Mouse (Mus musculus): ENCODE measurements around the gene Cacnb4. TPM values are rescaled to one million over a fixed set of nuclear protein-coding genes. Genes with fewer than 3 reads are reported as not detected.

The Cacnb4 gene
- polyA plus RNA-seq, 1 experiment, result 0.68 TPM

DNA sequence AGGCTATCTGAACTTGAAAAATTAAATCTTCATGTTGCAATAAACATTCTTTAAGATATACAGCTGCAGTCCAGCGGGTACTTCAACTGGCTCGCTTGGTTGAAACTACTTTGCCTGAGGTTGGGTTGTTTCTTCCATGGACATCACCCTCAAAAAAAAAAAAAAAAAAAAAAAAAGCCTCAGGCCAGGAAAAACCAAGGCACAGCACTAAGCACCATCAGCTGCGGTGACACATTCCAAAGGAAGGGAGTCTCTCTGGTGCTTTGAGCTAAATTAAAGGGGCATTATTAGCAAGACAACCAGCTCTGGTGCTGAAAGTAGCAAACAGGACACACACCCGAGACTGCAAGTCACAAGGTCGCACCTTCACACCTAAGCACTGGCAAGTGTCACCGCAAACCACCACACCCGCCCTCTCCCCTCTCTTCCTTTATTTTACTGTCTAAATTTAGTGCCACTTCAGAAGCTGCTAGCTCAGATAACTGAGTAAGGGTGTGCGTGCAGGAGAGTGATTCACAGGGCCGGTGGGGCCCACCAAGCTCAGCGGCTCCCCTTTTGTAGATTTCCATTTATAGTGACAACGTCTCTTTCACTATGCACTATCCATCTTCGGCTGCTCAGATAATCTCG lies 105.2 kb downstream of the Cacnb4 start:
- Histone ChIP-seq H3K4me3 (ENCODE audit: control insufficient read depth, low read depth, low read length) (no peak overlapping the region), H3K4me1 (ENCODE audit: control insufficient read depth, insufficient read depth, low read length) (no peaks in the 10 kb centered on the region), H3K27me3 (ENCODE audit: control insufficient read depth, insufficient read depth, low read length) (no peaks in the 10 kb centered on the region), H3K36me3 (ENCODE audit: control insufficient read depth, insufficient read depth, low read length) (no peaks in the 10 kb centered on the region), H3K27ac (ENCODE audit: control insufficient read depth, insufficient read depth, low read depth, low read length) (no peak overlapping the region)
- no peak for TF ChIP-seq POLR2A (IDR thresholded peaks at IDR 0.05; ENCODE audit: control insufficient read depth, low read depth, low read length)
- no peak for TF ChIP-seq CTCF (IDR thresholded peaks at IDR 0.05; ENCODE audit: control insufficient read depth, insufficient read depth, insufficient replicate concordance, low read depth, low read length)

DNA sequence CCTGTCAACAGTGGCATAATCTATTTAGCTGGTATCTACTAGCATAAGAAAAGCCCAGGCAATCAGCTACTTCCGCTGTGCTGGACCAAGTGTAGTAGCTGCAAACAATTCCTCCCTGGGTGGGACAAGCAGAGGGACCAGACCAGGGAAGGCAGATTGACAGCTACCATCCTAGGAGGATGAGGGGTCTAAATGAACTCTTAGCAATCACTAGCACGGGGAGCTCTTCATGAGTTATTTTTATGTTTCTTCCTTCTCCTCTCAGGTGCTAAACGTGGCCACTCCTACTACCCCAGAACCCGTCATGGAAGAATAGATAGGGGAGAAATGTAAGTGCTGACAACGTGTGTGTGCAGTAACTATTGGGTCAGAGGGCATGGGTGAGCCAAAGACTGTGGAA lies 105.8 kb downstream of the Cacnb4 start:
- TF ChIP-seq CTCF (IDR thresholded peaks at IDR 0.05; ENCODE audit: control insufficient read depth, insufficient read depth, insufficient replicate concordance, low read depth, low read length) (no peak), POLR2A (IDR thresholded peaks at IDR 0.05; ENCODE audit: control insufficient read depth, low read depth, low read length) (no peak)
- H3K27me3 ChIP-seq (ENCODE audit: control insufficient read depth, insufficient read depth, low read length), result no peaks in the 10 kb centered on the region
- H3K4me1 ChIP-seq (ENCODE audit: control insufficient read depth, insufficient read depth, low read length), result no peaks in the 10 kb centered on the region
- no peak overlapping the region for H3K4me3 ChIP-seq (ENCODE audit: control insufficient read depth, low read depth, low read length)
- no peaks in the 10 kb centered on the region for H3K36me3 ChIP-seq (ENCODE audit: control insufficient read depth, insufficient read depth, low read length)
- H3K27ac ChIP-seq (ENCODE audit: control insufficient read depth, insufficient read depth, low read depth, low read length), result no peak overlapping the region

DNA sequence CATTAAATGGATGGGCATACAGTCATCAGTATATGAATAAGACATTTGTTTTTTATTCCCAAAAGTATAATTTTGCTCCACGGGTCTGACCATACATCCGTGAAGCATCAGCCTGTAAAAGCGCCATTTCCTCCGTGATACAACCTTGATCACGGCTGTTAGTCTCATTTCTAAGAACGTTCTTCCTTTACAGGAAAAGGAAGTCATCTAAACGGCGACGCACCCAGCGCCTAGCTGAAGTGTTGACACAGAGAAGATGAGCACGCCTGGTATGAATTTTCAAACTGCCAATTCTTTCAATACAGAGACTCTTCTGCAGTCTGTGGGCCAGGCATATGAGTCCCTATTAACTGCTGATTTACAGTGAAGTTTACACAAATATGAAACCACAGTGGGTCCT lies 106.5 kb downstream of the Cacnb4 start:
- Histone ChIP-seq H3K4me1 (ENCODE audit: control insufficient read depth, insufficient read depth, low read length) (no peaks in the 10 kb centered on the region), H3K4me3 (ENCODE audit: control insufficient read depth, low read depth, low read length) (no peak overlapping the region), H3K27ac (ENCODE audit: control insufficient read depth, insufficient read depth, low read depth, low read length) (no peak overlapping the region), H3K27me3 (ENCODE audit: control insufficient read depth, insufficient read depth, low read length) (no peaks in the 10 kb centered on the region), H3K36me3 (ENCODE audit: control insufficient read depth, insufficient read depth, low read length) (no peaks in the 10 kb centered on the region)
- TF ChIP-seq CTCF (IDR thresholded peaks at IDR 0.05; ENCODE audit: control insufficient read depth, insufficient read depth, insufficient replicate concordance, low read depth, low read length), result no peak
- TF ChIP-seq POLR2A (IDR thresholded peaks at IDR 0.05; ENCODE audit: control insufficient read depth, low read depth, low read length), result no peak

DNA sequence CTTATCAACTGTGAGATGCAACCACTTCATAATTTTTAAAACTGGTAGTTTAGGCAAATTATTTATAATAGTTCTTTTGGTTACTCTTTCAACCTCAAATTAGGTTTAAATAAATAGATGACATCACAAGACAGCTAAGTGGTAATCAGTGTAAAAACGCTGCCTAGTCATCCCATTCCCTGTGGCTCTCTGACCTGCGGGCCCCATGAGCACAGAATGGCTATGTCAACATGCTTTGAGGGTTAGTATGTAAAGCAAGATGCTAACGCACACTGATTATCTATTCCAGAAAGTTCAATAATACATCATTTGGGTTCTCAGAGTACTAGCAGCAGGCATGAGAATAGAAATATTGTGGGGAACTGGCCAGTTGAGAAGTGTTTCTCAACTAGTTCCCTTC lies 108.5 kb downstream of the Cacnb4 start:
- TF ChIP-seq POLR2A (IDR thresholded peaks at IDR 0.05; ENCODE audit: control insufficient read depth, low read depth, low read length) (no peak), CTCF (IDR thresholded peaks at IDR 0.05; ENCODE audit: control insufficient read depth, insufficient read depth, insufficient replicate concordance, low read depth, low read length) (no peak)
- Histone ChIP-seq H3K27me3 (ENCODE audit: control insufficient read depth, insufficient read depth, low read length) (no peaks in the 10 kb centered on the region), H3K4me3 (ENCODE audit: control insufficient read depth, low read depth, low read length) (no peak overlapping the region), H3K36me3 (ENCODE audit: control insufficient read depth, insufficient read depth, low read length) (no peaks in the 10 kb centered on the region), H3K27ac (ENCODE audit: control insufficient read depth, insufficient read depth, low read depth, low read length) (no peak overlapping the region), H3K4me1 (ENCODE audit: control insufficient read depth, insufficient read depth, low read length) (no peaks in the 10 kb centered on the region)

DNA sequence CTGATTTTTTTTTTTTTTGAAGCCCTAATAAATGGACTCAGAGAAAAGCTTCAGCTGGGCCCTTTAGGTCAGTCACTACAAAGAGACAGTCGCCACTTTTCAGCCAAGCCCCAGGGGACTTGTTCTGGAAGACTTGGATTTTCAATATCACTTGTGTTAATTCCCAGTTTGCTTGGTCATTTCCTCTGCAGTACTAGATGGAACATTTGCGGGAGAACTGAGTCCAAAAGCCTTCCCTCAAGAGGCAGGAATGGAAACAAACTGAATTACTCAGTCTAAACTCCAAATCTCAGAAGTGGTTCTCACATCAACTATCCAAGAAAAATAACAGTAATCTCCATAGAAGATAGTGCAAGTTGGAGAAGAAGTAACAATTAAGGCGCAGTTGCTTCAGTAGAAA lies 109.2 kb downstream of the Cacnb4 start:
- H3K4me1 ChIP-seq (ENCODE audit: control insufficient read depth, insufficient read depth, low read length), result no peaks in the 10 kb centered on the region
- no peak overlapping the region for H3K27ac ChIP-seq (ENCODE audit: control insufficient read depth, insufficient read depth, low read depth, low read length)
- H3K4me3 ChIP-seq (ENCODE audit: control insufficient read depth, low read depth, low read length), result no peak overlapping the region
- no peaks in the 10 kb centered on the region for H3K27me3 ChIP-seq (ENCODE audit: control insufficient read depth, insufficient read depth, low read length)
- no peak for TF ChIP-seq POLR2A (IDR thresholded peaks at IDR 0.05; ENCODE audit: control insufficient read depth, low read depth, low read length)
- no peaks in the 10 kb centered on the region for H3K36me3 ChIP-seq (ENCODE audit: control insufficient read depth, insufficient read depth, low read length)

DNA sequence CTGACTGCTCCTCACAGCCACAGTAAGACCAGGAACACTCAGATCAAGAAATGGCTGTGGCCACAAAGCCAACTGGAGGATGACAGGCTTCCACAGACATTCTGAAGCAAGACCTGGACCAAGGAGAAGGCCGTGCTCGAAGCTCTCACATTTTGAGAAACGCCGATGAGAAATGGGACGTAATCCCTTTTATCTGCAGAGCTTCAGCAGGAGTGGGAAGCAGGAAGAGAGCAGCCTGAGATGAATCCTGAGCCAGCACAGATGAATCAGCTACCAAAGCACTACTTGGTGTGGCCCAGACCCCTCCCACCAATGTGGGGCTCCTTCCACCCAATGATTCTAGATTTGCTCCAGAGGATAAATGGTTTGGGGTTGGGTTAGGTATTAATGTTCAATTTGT lies 113.4 kb downstream of the Cacnb4 start:
- Histone ChIP-seq H3K36me3 (ENCODE audit: control insufficient read depth, insufficient read depth, low read length) (no peaks in the 10 kb centered on the region), H3K4me1 (ENCODE audit: control insufficient read depth, insufficient read depth, low read length) (no peaks in the 10 kb centered on the region), H3K27ac (ENCODE audit: control insufficient read depth, insufficient read depth, low read depth, low read length) (no peak overlapping the region), H3K4me3 (ENCODE audit: control insufficient read depth, low read depth, low read length) (no peak overlapping the region), H3K27me3 (ENCODE audit: control insufficient read depth, insufficient read depth, low read length) (no peaks in the 10 kb centered on the region)
- TF ChIP-seq CTCF (IDR thresholded peaks at IDR 0.05; ENCODE audit: control insufficient read depth, insufficient read depth, insufficient replicate concordance, low read depth, low read length), result no peak
- no peak for TF ChIP-seq POLR2A (IDR thresholded peaks at IDR 0.05; ENCODE audit: control insufficient read depth, low read depth, low read length)

DNA sequence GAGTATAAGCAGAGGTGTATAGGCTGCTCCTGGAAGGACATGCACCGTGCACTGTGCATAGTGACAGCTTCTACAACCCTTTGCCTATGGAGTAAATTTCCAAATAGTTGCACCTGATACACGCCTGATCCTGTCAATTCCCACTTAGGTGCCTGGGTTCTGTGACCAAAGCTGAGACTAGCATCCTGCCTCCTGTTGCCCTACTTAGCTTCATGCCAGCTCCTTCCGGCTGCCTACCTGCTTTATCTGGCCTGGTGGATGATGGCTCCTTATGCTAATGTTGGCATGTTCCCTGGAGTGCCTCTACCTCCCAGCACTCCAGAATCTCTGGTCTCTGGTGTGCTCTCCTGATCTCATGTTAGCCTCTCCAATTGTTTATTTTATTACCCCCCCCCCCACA lies 114.3 kb downstream of the Cacnb4 start:
- Histone ChIP-seq H3K27me3 (ENCODE audit: control insufficient read depth, insufficient read depth, low read length) (no peaks in the 10 kb centered on the region), H3K4me1 (ENCODE audit: control insufficient read depth, insufficient read depth, low read length) (no peaks in the 10 kb centered on the region), H3K36me3 (ENCODE audit: control insufficient read depth, insufficient read depth, low read length) (no peaks in the 10 kb centered on the region), H3K27ac (ENCODE audit: control insufficient read depth, insufficient read depth, low read depth, low read length) (no peak overlapping the region), H3K4me3 (ENCODE audit: control insufficient read depth, low read depth, low read length) (no peak overlapping the region)
- no peak for TF ChIP-seq CTCF (IDR thresholded peaks at IDR 0.05; ENCODE audit: control insufficient read depth, insufficient read depth, insufficient replicate concordance, low read depth, low read length)
- no peak for TF ChIP-seq POLR2A (IDR thresholded peaks at IDR 0.05; ENCODE audit: control insufficient read depth, low read depth, low read length)

DNA sequence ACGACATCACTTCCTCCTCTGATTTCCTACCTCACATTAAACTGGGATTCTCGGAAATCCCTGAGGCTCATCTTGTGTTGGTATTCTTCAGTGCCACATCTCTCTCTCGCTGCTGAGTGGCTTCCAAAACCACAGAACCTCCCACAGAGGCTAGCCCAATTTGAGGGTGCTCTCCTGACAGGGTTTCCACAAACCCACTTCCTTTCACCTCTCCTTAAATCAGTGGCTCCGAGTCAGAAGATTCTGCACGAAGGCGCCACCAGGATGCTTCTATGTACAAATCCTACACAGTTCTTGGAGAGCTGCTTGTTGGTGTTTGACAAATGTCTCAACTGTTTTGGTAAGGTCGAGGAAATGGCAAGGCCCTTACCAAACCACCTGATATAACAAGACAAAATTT lies 115.5 kb downstream of the Cacnb4 start:
- no peak overlapping the region for H3K27ac ChIP-seq (ENCODE audit: control insufficient read depth, insufficient read depth, low read depth, low read length)
- no peaks in the 10 kb centered on the region for H3K36me3 ChIP-seq (ENCODE audit: control insufficient read depth, insufficient read depth, low read length)
- H3K27me3 ChIP-seq (ENCODE audit: control insufficient read depth, insufficient read depth, low read length), result no peaks in the 10 kb centered on the region
- H3K4me1 ChIP-seq (ENCODE audit: control insufficient read depth, insufficient read depth, low read length), result no peaks in the 10 kb centered on the region
- TF ChIP-seq POLR2A (IDR thresholded peaks at IDR 0.05; ENCODE audit: control insufficient read depth, low read depth, low read length) (no peak), CTCF (IDR thresholded peaks at IDR 0.05; ENCODE audit: control insufficient read depth, insufficient read depth, insufficient replicate concordance, low read depth, low read length) (no peak)
- H3K4me3 ChIP-seq (ENCODE audit: control insufficient read depth, low read depth, low read length), result no peak overlapping the region
